Mouse (Mus musculus) embryonic facial prominence, embryonic 13.5 days (tissue): Measurements from ENCODE around the gene Fgd5. TPM values are rescaled to one million over a fixed set of nuclear protein-coding genes. Genes with fewer than 3 reads are reported as not detected.

Experiments
- ATAC-seq: fragments of 200-750 bp; cut with Nextera tagmentation; 2 replicates; pipeline ENCODE4 v1.8.0; 2017; ENCODE audit warnings: low read depth; ENCODE audit not compliant: insufficient number of reproducible peaks, insufficient read depth, low FRiP score, low TSS enrichment
- H3K27ac ChIP-seq: fragments of 300-500 bp; sonication (generic); 2 replicates; pipeline ENCODE4 v1.5.1; 2015; ENCODE audit warnings: moderate library complexity, mild to moderate bottlenecking, inconsistent platforms
- H3K27me3 ChIP-seq: fragments of 300-500 bp; sonication (generic); 2 replicates; pipeline ENCODE4 v1.6.1; 2015; ENCODE audit warnings: mild to moderate bottlenecking, inconsistent platforms
- H3K36me3 ChIP-seq: fragments of 300-500 bp; sonication (generic); 2 replicates; pipeline ENCODE4 v1.6.1; 2015; ENCODE audit warnings: mild to moderate bottlenecking, inconsistent platforms
- H3K4me1 ChIP-seq: fragments of 300-500 bp; sonication (generic); 2 replicates; pipeline ENCODE4 v1.6.1; 2015; ENCODE audit warnings: inconsistent platforms
- H3K4me2 ChIP-seq: fragments of 300-500 bp; sonication (generic); 2 replicates; pipeline ENCODE4 v1.6.1; 2015; ENCODE audit warnings: moderate library complexity, mild to moderate bottlenecking, inconsistent platforms
- H3K4me3 ChIP-seq: fragments of 300-500 bp; sonication (generic); 2 replicates; pipeline ENCODE4 v1.5.1; 2015; ENCODE audit warnings: mild to moderate bottlenecking, inconsistent platforms
- H3K9ac ChIP-seq: fragments of 300-500 bp; sonication (generic); 2 replicates; pipeline ENCODE4 v1.6.1; 2015; ENCODE audit warnings: mild to moderate bottlenecking, inconsistent platforms
- H3K9me3 ChIP-seq: fragments of 300-500 bp; sonication (generic); 2 replicates; pipeline ENCODE4 v1.6.1; 2016; ENCODE audit warnings: inconsistent platforms
- WGBS: fragments of 180-500 bp; shearing (Covaris S2); methylation state at CpG from one replicate; pipeline ENCODE4 v1.1.7; 2015; ENCODE audit warnings: mixed read lengths; 5-methylcytosine and 5-hydroxymethylcytosine counted together
- polyA plus RNA-seq: library from polyadenylated mRNA; unstranded; fragments of >200 nt; fragmentation: Nextera tagmentation; extraction: Ambion mirVana; gene quantifications from 2 replicates; pipeline ENCODE4 v1.2.1, GENCODE M21; 2015

Fgd5 gene
- polyA plus RNA-seq, 1 experiment from 2014 or later: 7.4 TPM

GRCm38 (mm10) chr6:92012413-92012812, 33.7 kb downstream of the Fgd5 start:
- Histone ChIP-seq H3K9me3 (no peaks in the 10 kb centered on the region), H3K4me2 (no peak overlapping the region), H3K4me3 (no peak overlapping the region), H3K36me3 (no peaks in the 10 kb centered on the region), H3K9ac (no peak overlapping the region), H3K4me1 (peaks cover 22% of the 10 kb centered on the region), H3K27me3 (no peaks in the 10 kb centered on the region), H3K27ac (no peak overlapping the region)
- no peak for ATAC-seq
- WGBS: 80% methylated on average over 5 of the region's 5 CpGs

- ATAC-seq: no peak
- Histone ChIP-seq H3K9ac (no peak overlapping the region), H3K27me3 (no peaks in the 10 kb centered on the region), H3K27ac (no peak overlapping the region), H3K36me3 (no peaks in the 10 kb centered on the region), H3K4me2 (no peak overlapping the region), H3K4me1 (peaks cover 22% of the 10 kb centered on the region), H3K4me3 (no peak overlapping the region), H3K9me3 (no peaks in the 10 kb centered on the region)
- 91% methylated on average over 6 of the region's 6 CpGs for WGBS
Measured at GRCm38 (mm10) chr6:92013035-92013434, 34.4 kb downstream of the Fgd5 start.

GRCm38 (mm10) chr6:92013620-92014019, 34.9 kb downstream of the Fgd5 start:
- H3K4me2 ChIP-seq: no peak overlapping the region
- H3K27ac ChIP-seq: no peak overlapping the region
- 50% methylated on average over 3 of the region's 3 CpGs for WGBS
- H3K9me3 ChIP-seq: no peaks in the 10 kb centered on the region
- H3K27me3 ChIP-seq: no peaks in the 10 kb centered on the region
- H3K36me3 ChIP-seq: no peaks in the 10 kb centered on the region
- no peak overlapping the region for H3K4me3 ChIP-seq
- no peak overlapping the region for H3K9ac ChIP-seq
- no peak for ATAC-seq
- H3K4me1 ChIP-seq: peaks cover 22% of the 10 kb centered on the region

GRCm38 (mm10) chr6:92014936-92015335, 36.3 kb downstream of the Fgd5 start:
- peaks cover 22% of the 10 kb centered on the region for H3K4me1 ChIP-seq
- WGBS: 66% methylated on average over 7 of the region's 7 CpGs
- no peak for ATAC-seq

GRCm38 (mm10) chr6:92015848-92016247, 37.2 kb downstream of the Fgd5 start:
- no peaks in the 10 kb centered on the region for H3K9me3 ChIP-seq
- H3K27me3 ChIP-seq: no peaks in the 10 kb centered on the region
- no peak for ATAC-seq
- peaks cover 22% of the 10 kb centered on the region for H3K4me1 ChIP-seq
- WGBS: 76% methylated on average over 5 of the region's 5 CpGs
- H3K9ac ChIP-seq: no peak overlapping the region
- no peak overlapping the region for H3K27ac ChIP-seq
- H3K36me3 ChIP-seq: no peaks in the 10 kb centered on the region
- no peak overlapping the region for H3K4me2 ChIP-seq
- no peak overlapping the region for H3K4me3 ChIP-seq

More at GRCm38 (mm10) chr6:92014936-92015335, 36.3 kb downstream of the Fgd5 start:
- Histone ChIP-seq H3K36me3 (no peaks in the 10 kb centered on the region), H3K9ac (no peak overlapping the region), H3K9me3 (no peaks in the 10 kb centered on the region), H3K27me3 (no peaks in the 10 kb centered on the region), H3K4me2 (no peak overlapping the region), H3K27ac (no peak overlapping the region), H3K4me3 (no peak overlapping the region)

GRCm38 (mm10) chr6:92016738-92017137, 38.1 kb downstream of the Fgd5 start:
- WGBS: 87% methylated on average over 6 of the region's 6 CpGs
- Histone ChIP-seq H3K9ac (no peak overlapping the region), H3K27ac (no peak overlapping the region), H3K36me3 (no peaks in the 10 kb centered on the region), H3K4me1 (peaks cover 18% of the 10 kb centered on the region), H3K27me3 (no peaks in the 10 kb centered on the region), H3K9me3 (no peaks in the 10 kb centered on the region), H3K4me2 (no peak overlapping the region), H3K4me3 (no peak overlapping the region)
- no peak for ATAC-seq

- H3K36me3 ChIP-seq: no peaks in the 10 kb centered on the region
- H3K27me3 ChIP-seq: no peaks in the 10 kb centered on the region
- ATAC-seq: no peak
- no peak overlapping the region for H3K4me2 ChIP-seq
- no peak overlapping the region for H3K4me3 ChIP-seq
- 60% methylated on average over 6 of the region's 6 CpGs for WGBS
- no peak overlapping the region for H3K9ac ChIP-seq
- H3K27ac ChIP-seq: no peak overlapping the region
- H3K9me3 ChIP-seq: no peaks in the 10 kb centered on the region
- peaks cover 15% of the 10 kb centered on the region for H3K4me1 ChIP-seq
Measured at GRCm38 (mm10) chr6:92018421-92018820, 39.7 kb downstream of the Fgd5 start.

- no peak for ATAC-seq
- no peak overlapping the region for H3K4me2 ChIP-seq
- H3K9me3 ChIP-seq: no peaks in the 10 kb centered on the region
- WGBS: 88% methylated on average over 9 of the region's 9 CpGs
- H3K4me1 ChIP-seq: 0 out of 2 replicates have a peak, but pooled peaks cover 4% of the 10 kb centered on the region
- H3K36me3 ChIP-seq: no peaks in the 10 kb centered on the region
- H3K27ac ChIP-seq: no peak overlapping the region
- no peak overlapping the region for H3K4me3 ChIP-seq
- H3K27me3 ChIP-seq: no peaks in the 10 kb centered on the region
- H3K9ac ChIP-seq: no peak overlapping the region
Measured at GRCm38 (mm10) chr6:92021061-92021460, 42.4 kb downstream of the Fgd5 start.

GRCm38 (mm10) chr6:92021506-92021905, 42.8 kb downstream of the Fgd5 start:
- H3K9me3 ChIP-seq: no peaks in the 10 kb centered on the region
- no peak overlapping the region for H3K4me3 ChIP-seq
- H3K4me2 ChIP-seq: no peak overlapping the region
- H3K27me3 ChIP-seq: no peaks in the 10 kb centered on the region
- no peak overlapping the region for H3K27ac ChIP-seq
- ATAC-seq: no peak
- 0 out of 2 replicates have a peak, but pooled peaks cover 4% of the 10 kb centered on the region for H3K4me1 ChIP-seq
- H3K9ac ChIP-seq: no peak overlapping the region
- H3K36me3 ChIP-seq: no peaks in the 10 kb centered on the region
- WGBS: 79% methylated on average over 6 of the region's 6 CpGs

GRCm38 (mm10) chr6:92025252-92025651, 46.6 kb downstream of the Fgd5 start:
- no peaks in the 10 kb centered on the region for H3K27me3 ChIP-seq
- no peaks in the 10 kb centered on the region; the same call in 1 of the 2 replicates for H3K4me1 ChIP-seq
- WGBS: 83% methylated on average over 1 of the region's 1 CpGs
- H3K9me3 ChIP-seq: no peaks in the 10 kb centered on the region
- no peak overlapping the region for H3K27ac ChIP-seq
- H3K9ac ChIP-seq: no peak overlapping the region
- ATAC-seq: no peak
- no peaks in the 10 kb centered on the region for H3K36me3 ChIP-seq
- H3K4me2 ChIP-seq: no peak overlapping the region
- no peak overlapping the region for H3K4me3 ChIP-seq

GRCm38 (mm10) chr6:92027379-92027778, 48.7 kb downstream of the Fgd5 start:
- no peak for ATAC-seq
- 68% methylated on average over 4 of the region's 4 CpGs for WGBS

GRCm38 (mm10) chr6:92030646-92031045, 52.0 kb downstream of the Fgd5 start:
- Histone ChIP-seq H3K27ac (no peak overlapping the region), H3K36me3 (no peaks in the 10 kb centered on the region), H3K4me1 (peaks cover 5% of the 10 kb centered on the region; the same call in 1 of the 2 replicates), H3K4me2 (no peak overlapping the region), H3K27me3 (no peaks in the 10 kb centered on the region), H3K9ac (no peak overlapping the region), H3K9me3 (no peaks in the 10 kb centered on the region), H3K4me3 (no peak overlapping the region)
- 77% methylated on average over 8 of the region's 8 CpGs for WGBS
- ATAC-seq: no peak

More at GRCm38 (mm10) chr6:92027379-92027778, 48.7 kb downstream of the Fgd5 start:
- no peaks in the 10 kb centered on the region for H3K27me3 ChIP-seq
- H3K4me3 ChIP-seq: no peak overlapping the region
- H3K36me3 ChIP-seq: no peaks in the 10 kb centered on the region
- H3K9ac ChIP-seq: no peak overlapping the region
- H3K27ac ChIP-seq: no peak overlapping the region
- no peak overlapping the region for H3K4me2 ChIP-seq
- no peaks in the 10 kb centered on the region; the same call in 1 of the 2 replicates for H3K4me1 ChIP-seq
- H3K9me3 ChIP-seq: no peaks in the 10 kb centered on the region
